Mouse (Mus musculus): ENCODE measurements around the gene Pde4c. TPM values are rescaled to one million over a fixed set of nuclear protein-coding genes. Genes with fewer than 3 reads are reported as not detected.

The Pde4c gene
- polyA plus RNA-seq, 1 experiment from 2014 or later, result 0.15 TPM

DNA sequence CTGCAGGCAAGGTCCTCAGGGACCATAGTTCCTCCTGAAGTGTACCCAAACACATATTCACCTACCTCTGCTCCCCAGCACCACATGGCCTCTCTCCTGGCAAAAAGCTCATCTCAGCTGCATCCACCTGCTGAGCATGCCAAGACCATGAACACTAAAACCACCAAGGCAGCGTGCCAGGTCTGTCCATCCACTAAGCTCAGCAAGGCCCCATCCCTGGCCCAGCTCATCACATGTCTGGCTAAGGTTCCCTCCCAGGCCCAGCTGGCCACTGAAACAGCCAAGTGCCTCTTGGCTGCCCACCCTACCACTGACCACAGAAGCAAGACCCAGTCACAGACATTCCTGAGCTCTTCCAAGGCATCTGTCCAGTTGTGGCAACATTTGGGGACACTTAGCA lies 13.2 kb upstream of the Pde4c start:
- Histone ChIP-seq H3K36me3 (no peaks in the 10 kb centered on the region), H3K9me3 (no peaks in the 10 kb centered on the region), H3K27ac (replicated peaks) (no peak overlapping the region), H3K4me1 (no peaks in the 10 kb centered on the region), H3K9ac (replicated peaks) (no peak overlapping the region), H3K4me3 (no peak overlapping the region), H3K27me3 (0 out of 2 replicates have a peak, but pooled peaks cover 5% of the 10 kb centered on the region), H3K4me2 (replicated peaks) (no peak overlapping the region)
- no peak for ATAC-seq (ENCODE audit: low FRiP score, low read depth)
- WGBS, result 91% methylated on average over 1 of the region's 1 CpGs

DNA sequence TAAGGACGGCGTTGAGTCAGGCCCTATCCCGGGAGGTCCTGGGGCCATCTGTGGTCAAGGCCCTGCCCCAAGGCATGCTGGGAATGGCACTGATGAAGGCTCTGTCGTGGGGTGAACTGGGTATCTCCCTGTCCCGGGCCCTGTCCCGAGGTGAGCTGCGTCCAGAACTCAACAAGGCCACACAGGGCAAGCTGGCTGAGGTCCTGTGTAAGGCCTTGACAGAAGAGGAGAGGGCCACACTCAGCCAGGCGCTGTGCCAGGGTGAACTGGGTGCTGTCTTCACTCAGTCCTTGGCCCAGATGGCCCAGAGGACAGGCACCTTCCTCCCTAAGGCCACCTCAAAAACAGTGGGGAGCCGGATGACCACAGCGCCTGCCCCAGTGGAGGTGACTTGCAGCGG lies 12.5 kb upstream of the Pde4c start:
- Histone ChIP-seq H3K27ac (replicated peaks) (no peak overlapping the region), H3K9ac (replicated peaks) (no peak overlapping the region), H3K27me3 (0 out of 2 replicates have a peak, but pooled peaks cover 5% of the 10 kb centered on the region), H3K4me3 (no peak overlapping the region), H3K4me2 (replicated peaks) (no peak overlapping the region), H3K4me1 (no peaks in the 10 kb centered on the region), H3K36me3 (no peaks in the 10 kb centered on the region), H3K9me3 (no peaks in the 10 kb centered on the region)
- 88% methylated on average over 11 of the region's 11 CpGs for WGBS
- no peak for ATAC-seq (ENCODE audit: low FRiP score, low read depth)

- no peak overlapping the region for H3K27ac ChIP-seq (replicated peaks)
- 86% methylated on average over 7 of the region's 7 CpGs for WGBS
- H3K27me3 ChIP-seq, result peaks cover 16% of the 10 kb centered on the region
- no peak overlapping the region for H3K9ac ChIP-seq (replicated peaks)
- no peak for ATAC-seq (ENCODE audit: low FRiP score, low read depth)
- no peaks in the 10 kb centered on the region for H3K9me3 ChIP-seq
- H3K36me3 ChIP-seq, result no peaks in the 10 kb centered on the region
- no peak overlapping the region for H3K4me3 ChIP-seq
- no peak overlapping the region for H3K4me2 ChIP-seq (replicated peaks)
- H3K4me1 ChIP-seq, result 0 out of 2 replicates have a peak, but pooled peaks cover 3% of the 10 kb centered on the region
Observed at GRCm38 (mm10) chr8:70713991-70714390, 9.5 kb upstream of the Pde4c start.

- peaks cover 21% of the 10 kb centered on the region for H3K27me3 ChIP-seq
- H3K4me2 ChIP-seq (replicated peaks), result no peak overlapping the region
- H3K9ac ChIP-seq (replicated peaks), result no peak overlapping the region
- no peaks in the 10 kb centered on the region for H3K36me3 ChIP-seq
- H3K4me3 ChIP-seq, result no peak overlapping the region
- 76% methylated on average over 2 of the region's 2 CpGs for WGBS
- 0 out of 2 replicates have a peak, but pooled peaks cover 3% of the 10 kb centered on the region for H3K4me1 ChIP-seq
- ATAC-seq (ENCODE audit: low FRiP score, low read depth), result no peak
- no peak overlapping the region for H3K27ac ChIP-seq (replicated peaks)
- no peaks in the 10 kb centered on the region for H3K9me3 ChIP-seq
Observed at GRCm38 (mm10) chr8:70715086-70715485, 8.4 kb upstream of the Pde4c start.

DNA sequence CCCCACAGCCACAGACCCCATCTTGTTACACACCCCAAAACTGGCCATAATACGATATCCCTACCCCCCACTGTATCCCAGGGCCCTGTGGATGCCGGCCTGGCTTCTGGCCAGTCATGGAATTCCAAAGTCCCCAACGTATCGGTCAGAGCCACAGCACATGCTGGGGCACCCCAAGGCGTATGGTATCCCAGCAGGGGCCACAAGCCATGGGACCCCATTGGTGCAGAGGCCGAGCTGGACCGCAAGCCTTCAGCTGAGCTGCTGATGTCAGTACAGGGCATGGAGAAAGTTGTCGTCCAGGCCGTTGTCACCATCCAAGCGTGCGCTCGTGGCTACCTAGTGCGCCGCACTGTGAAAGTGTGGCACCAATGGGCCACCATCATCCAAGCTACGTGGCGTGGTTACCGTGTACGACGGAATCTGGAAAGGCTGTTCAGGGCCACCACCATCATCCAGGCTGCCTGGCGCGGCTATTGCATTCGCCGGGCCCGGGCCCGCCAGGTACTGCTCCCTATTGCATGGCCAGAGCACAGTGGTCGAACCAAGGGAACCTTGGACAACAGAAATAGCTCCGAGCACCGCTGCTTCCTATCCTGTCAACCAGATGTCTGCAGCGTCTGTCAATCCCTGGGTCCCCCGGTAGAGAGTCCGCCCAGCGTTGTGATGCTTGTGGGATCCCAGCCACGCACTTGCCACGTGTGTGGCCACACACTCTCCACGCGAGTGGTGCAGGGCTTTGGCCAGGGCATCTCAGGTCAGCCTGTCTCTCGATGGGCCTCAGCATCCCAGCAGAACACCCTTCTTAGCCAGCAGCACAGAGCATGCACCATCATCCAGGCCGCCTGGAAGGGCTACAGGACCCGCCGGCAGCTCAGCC lies 6.8 kb upstream of the Pde4c start:
- WGBS, result 87% methylated on average over 40 of the region's 40 CpGs
- Histone ChIP-seq H3K4me2 (replicated peaks) (no peak overlapping the region), H3K36me3 (no peaks in the 10 kb centered on the region), H3K4me3 (no peak overlapping the region), H3K27me3 (peaks cover 22% of the 10 kb centered on the region), H3K27ac (replicated peaks) (no peak overlapping the region), H3K4me1 (0 out of 2 replicates have a peak, but pooled peaks cover 3% of the 10 kb centered on the region), H3K9ac (replicated peaks) (no peak overlapping the region), H3K9me3 (no peaks in the 10 kb centered on the region)
- no peak for ATAC-seq (ENCODE audit: low FRiP score, low read depth)

- no peak; the same call in 1 of the 2 replicates for ATAC-seq (ENCODE audit: low FRiP score, low read depth)
- 3% methylated on average over 19 of the region's 19 CpGs for WGBS
- 0 out of 2 replicates have a peak, but pooled peaks cover 3% of the 10 kb centered on the region for H3K4me1 ChIP-seq
- no peak within 1 kb of the TSS for H3K4me3 ChIP-seq
- no peaks in the 10 kb centered on the region for H3K9me3 ChIP-seq
- H3K36me3 ChIP-seq, result no peaks in the 10 kb centered on the region
- H3K27me3 ChIP-seq, result peaks cover 18% of the 10 kb centered on the region
- no peak within 1 kb of the TSS for H3K27ac ChIP-seq (replicated peaks)
- no peak within 1 kb of the TSS for H3K4me2 ChIP-seq (replicated peaks)
- H3K9ac ChIP-seq (replicated peaks), result no peak within 1 kb of the TSS
Observed at GRCm38 (mm10) chr8:70718297-70718696, 5.2 kb upstream of the Pde4c start, which contains the start of gene Gm3336. Gene Gm3336, plus strand, starts transcription at chr8:70718543.

DNA sequence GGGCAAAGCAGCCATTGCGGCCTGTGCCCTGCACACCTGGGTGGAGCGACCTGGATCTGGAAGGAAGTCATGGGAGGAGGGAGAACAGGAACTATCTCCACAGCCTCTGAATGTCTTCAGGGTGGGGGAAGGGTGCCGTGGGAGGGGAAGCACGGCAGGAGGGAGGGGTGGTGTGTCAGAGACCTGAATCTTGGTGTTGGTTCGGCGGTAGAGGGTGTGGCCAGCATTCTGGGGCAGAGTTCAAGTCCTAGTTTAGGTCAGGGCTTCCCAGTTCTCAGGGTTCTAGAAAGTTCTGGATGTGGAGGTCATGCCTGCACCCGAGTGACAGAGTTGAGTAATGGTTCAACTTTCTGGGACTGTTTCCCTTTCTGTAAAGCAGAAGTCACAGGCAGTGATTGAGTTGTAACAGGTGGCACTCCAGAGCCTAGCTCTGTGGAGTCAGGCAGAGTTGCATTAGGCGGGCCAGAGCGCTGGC lies 3.7 kb upstream of the Pde4c start:
- 70% methylated on average over 9 of the region's 9 CpGs for WGBS
- H3K9ac ChIP-seq (replicated peaks), result no peak overlapping the region
- H3K36me3 ChIP-seq, result no peaks in the 10 kb centered on the region
- H3K4me2 ChIP-seq (replicated peaks), result no peak overlapping the region
- H3K9me3 ChIP-seq, result no peaks in the 10 kb centered on the region
- 0 out of 2 replicates have a peak, but pooled peaks cover 3% of the 10 kb centered on the region for H3K4me1 ChIP-seq
- H3K27me3 ChIP-seq, result peaks cover 17% of the 10 kb centered on the region
- no peak overlapping the region for H3K4me3 ChIP-seq
- no peak for ATAC-seq (ENCODE audit: low FRiP score, low read depth)
- no peak overlapping the region for H3K27ac ChIP-seq (replicated peaks)

DNA sequence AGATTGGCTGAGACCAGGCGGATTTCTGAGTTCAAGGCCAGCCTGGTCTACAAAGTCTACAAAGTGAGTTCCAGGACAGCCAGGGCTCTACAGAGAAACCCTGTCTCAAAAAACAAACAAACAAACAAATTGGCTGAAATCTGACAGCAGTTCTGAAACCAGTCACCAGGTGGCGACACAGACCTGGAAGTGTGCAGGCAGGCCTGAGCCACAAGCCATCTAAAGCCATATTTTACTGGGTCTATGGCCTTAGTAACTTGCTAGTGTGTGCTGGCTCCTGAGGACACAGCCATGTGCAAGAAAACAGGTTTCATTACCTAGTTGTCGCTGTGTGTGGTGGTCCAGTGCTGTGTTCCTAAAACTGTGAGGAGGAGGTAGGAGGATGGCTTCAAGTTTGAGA lies 2.8 kb upstream of the Pde4c start:
- no peak overlapping the region for H3K27ac ChIP-seq (replicated peaks)
- H3K9ac ChIP-seq (replicated peaks), result no peak overlapping the region
- peaks cover 17% of the 10 kb centered on the region for H3K27me3 ChIP-seq
- 5% methylated on average over 3 of the region's 3 CpGs for WGBS
- no peak; the same call in 1 of the 2 replicates for ATAC-seq (ENCODE audit: low FRiP score, low read depth)
- H3K4me1 ChIP-seq, result 0 out of 2 replicates have a peak, but pooled peaks cover 3% of the 10 kb centered on the region
- H3K4me3 ChIP-seq, result no peak overlapping the region
- H3K4me2 ChIP-seq (replicated peaks), result no peak overlapping the region
- no peaks in the 10 kb centered on the region for H3K36me3 ChIP-seq
- no peaks in the 10 kb centered on the region for H3K9me3 ChIP-seq

GRCm38 (mm10) chr8:70721601-70722000 lies 1.9 kb upstream of the Pde4c start:
- no peak for ATAC-seq (ENCODE audit: low FRiP score, low read depth)
- 0 out of 2 replicates have a peak, but pooled peaks cover 3% of the 10 kb centered on the region for H3K4me1 ChIP-seq
- 85% methylated on average over 8 of the region's 8 CpGs for WGBS
- no peaks in the 10 kb centered on the region for H3K9me3 ChIP-seq
- no peak overlapping the region for H3K27ac ChIP-seq (replicated peaks)
- H3K4me3 ChIP-seq, result no peak overlapping the region
- H3K9ac ChIP-seq (replicated peaks), result 0 out of 2 replicates have a peak overlapping the region, but pooled peaks have one; percentile 6
- H3K27me3 ChIP-seq, result peaks cover 24% of the 10 kb centered on the region
- H3K4me2 ChIP-seq (replicated peaks), result no peak overlapping the region
- H3K36me3 ChIP-seq, result no peaks in the 10 kb centered on the region

DNA sequence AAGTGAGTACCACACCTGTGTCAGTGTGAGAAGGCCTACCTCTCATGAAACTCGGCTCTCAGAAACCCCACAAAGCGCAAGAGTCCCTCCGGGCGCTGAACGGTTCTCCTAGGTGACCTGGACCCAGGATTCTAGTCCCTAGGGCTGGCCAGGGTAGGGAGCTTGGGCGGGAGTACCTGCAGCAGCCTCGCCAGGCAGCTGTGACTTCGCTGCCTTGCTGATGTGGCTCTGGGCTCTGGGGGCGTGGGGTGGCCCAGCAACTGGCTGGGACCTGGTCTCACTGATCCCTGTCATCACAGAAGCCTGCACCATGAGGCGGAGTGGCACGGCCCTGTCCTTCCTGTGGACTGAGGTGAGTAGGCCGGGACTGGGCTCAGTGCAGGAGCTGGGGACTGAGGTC lies 696 bp downstream of the Pde4c start:
- no peaks in the 10 kb centered on the region for H3K36me3 ChIP-seq
- no peak overlapping the region for H3K4me3 ChIP-seq
- no peak overlapping the region for H3K4me2 ChIP-seq (replicated peaks)
- peaks cover 33% of the 10 kb centered on the region for H3K27me3 ChIP-seq
- no peak overlapping the region for H3K27ac ChIP-seq (replicated peaks)
- 82% methylated on average over 12 of the region's 12 CpGs for WGBS
- ATAC-seq (ENCODE audit: low FRiP score, low read depth), result no peak
- H3K9me3 ChIP-seq, result no peaks in the 10 kb centered on the region
- no peaks in the 10 kb centered on the region for H3K4me1 ChIP-seq
- H3K9ac ChIP-seq (replicated peaks), result no peak overlapping the region

GRCm38 (mm10) chr8:70725792-70726447 lies 2.4 kb downstream of the Pde4c start:
- H3K27me3 ChIP-seq, result peaks cover 45% of the 10 kb centered on the region
- 30% methylated on average over 14 of the region's 14 CpGs for WGBS
- no peak for ATAC-seq (ENCODE audit: low FRiP score, low read depth)

GRCm38 (mm10) chr8:70726721-70727120 lies 3.2 kb downstream of the Pde4c start:
- ATAC-seq (ENCODE audit: low FRiP score, low read depth), result no peak
- Histone ChIP-seq H3K36me3 (no peaks in the 10 kb centered on the region), H3K27me3 (peaks cover 53% of the 10 kb centered on the region), H3K9me3 (no peaks in the 10 kb centered on the region), H3K9ac (replicated peaks) (no peak overlapping the region), H3K27ac (replicated peaks) (no peak overlapping the region), H3K4me2 (replicated peaks) (no peak overlapping the region), H3K4me1 (peaks cover 5% of the 10 kb centered on the region; the same call in 1 of the 2 replicates), H3K4me3 (no peak overlapping the region)
- 42% methylated on average over 11 of the region's 11 CpGs for WGBS

More at GRCm38 (mm10) chr8:70725792-70726447, 2.4 kb downstream of the Pde4c start:
- Histone ChIP-seq H3K27ac (replicated peaks) (no peak overlapping the region), H3K4me2 (replicated peaks) (no peak overlapping the region), H3K36me3 (no peaks in the 10 kb centered on the region), H3K4me3 (no peak overlapping the region), H3K9me3 (no peaks in the 10 kb centered on the region), H3K9ac (replicated peaks) (no peak overlapping the region), H3K4me1 (peaks cover 5% of the 10 kb centered on the region; the same call in 1 of the 2 replicates)

Data from midbrain, embryonic 12.5 days (tissue).